9 mouse cellular contexts compared by ENCODE assay signal in genomic region chr3:37643411-37643810, GRCm38 (mm10). TPM values are rescaled to one million over a fixed set of nuclear protein-coding genes. Genes with fewer than 3 reads are reported as not detected.
DNase-seq lines count a peak whose midpoint lies in the region; ATAC-seq lines count a peak whose summit lies in the region.
"Had no signal": no experiment of that assay in that cellular context is flagged by ENCODE, and none has a peak within 500 bp of the region (broad histone marks: within the 10 kb centered on the region; RNA-seq: fewer than 3 reads in every experiment).

No protein-coding gene starts in this region.

- ATAC-seq in kidney, embryonic 16.5 days (ENCODE audit: low FRiP score, low TSS enrichment) = no peak
- no peak for ATAC-seq in hindbrain, embryonic 12.5 days (ENCODE audit: low FRiP score)
- no peak for ATAC-seq in midbrain, embryonic 13.5 days

- no peaks in the 10 kb centered on the region for H3K27me3 ChIP-seq in kidney, embryonic 16.5 days (ENCODE audit: insufficient read depth, low read length)
- H3K27me3 ChIP-seq in embryonic facial prominence, embryonic 10.5 days (replicated peaks; ENCODE audit: low read depth, poor library complexity, severe bottlenecking) = 0 out of 2 replicates have a peak, but pooled peaks cover 9% of the 10 kb centered on the region
- peaks cover 14% of the 10 kb centered on the region for H3K27me3 ChIP-seq in hindbrain, embryonic 12.5 days
- H3K27me3 ChIP-seq in midbrain, embryonic 13.5 days = peaks cover 33% of the 10 kb centered on the region

- peaks cover 31% of the 10 kb centered on the region for H3K36me3 ChIP-seq in kidney, embryonic 16.5 days (ENCODE audit: insufficient read depth, low read length)
- H3K36me3 ChIP-seq in embryonic facial prominence, embryonic 10.5 days (replicated peaks) = peaks cover 47% of the 10 kb centered on the region
- H3K36me3 ChIP-seq in hindbrain, embryonic 12.5 days = peaks cover 13% of the 10 kb centered on the region
- H3K36me3 ChIP-seq in midbrain, embryonic 13.5 days = peaks cover 17% of the 10 kb centered on the region

- peak overlapping the region; percentile 99 for H3K4me3 ChIP-seq in kidney, embryonic 16.5 days (ENCODE audit: low read length)
- peak overlapping the region; percentile 87 for H3K4me3 ChIP-seq in embryonic facial prominence, embryonic 10.5 days
- H3K4me3 ChIP-seq in hindbrain, embryonic 12.5 days = no peak overlapping the region
- peak overlapping the region; percentile 65 for H3K4me3 ChIP-seq in midbrain, embryonic 13.5 days (replicated peaks)

- 60% methylated on average over 13 of the region's 13 CpGs for WGBS in kidney, embryonic 16.5 days
- 94% methylated on average over 13 of the region's 13 CpGs for WGBS in embryonic facial prominence, embryonic 10.5 days
- WGBS in hindbrain, embryonic 12.5 days = 89% methylated on average over 13 of the region's 13 CpGs
- 80% methylated on average over 13 of the region's 13 CpGs for WGBS in midbrain, embryonic 13.5 days

- peak overlapping the region; percentile 99 for H3K9ac ChIP-seq in kidney, embryonic 16.5 days (replicated peaks; ENCODE audit: low read length)
- no peak overlapping the region for H3K9ac ChIP-seq in hindbrain, embryonic 12.5 days
- peak overlapping the region; percentile 37; the same call in 1 of the 2 replicates for H3K9ac ChIP-seq in midbrain, embryonic 13.5 days (replicated peaks)

- H3K4me2 ChIP-seq in kidney, embryonic 16.5 days (replicated peaks; ENCODE audit: low read depth, low read length) = peak overlapping the region; percentile 61
- peak overlapping the region; percentile 90 for H3K4me2 ChIP-seq in hindbrain, embryonic 12.5 days (replicated peaks)
- H3K4me2 ChIP-seq in midbrain, embryonic 13.5 days (replicated peaks) = peak overlapping the region; percentile 85

- peak overlapping the region; percentile 3; the same call in 1 of the 2 replicates for H3K27ac ChIP-seq in kidney, embryonic 16.5 days (ENCODE audit: low read length)
- H3K27ac ChIP-seq in embryonic facial prominence, embryonic 10.5 days (replicated peaks) = peak overlapping the region; percentile 7; the same call in 1 of the 2 replicates
- no peak overlapping the region for H3K27ac ChIP-seq in hindbrain, embryonic 12.5 days
- H3K27ac ChIP-seq in midbrain, embryonic 13.5 days = no peak overlapping the region

- peaks cover 49% of the 10 kb centered on the region for H3K4me1 ChIP-seq in kidney, embryonic 16.5 days (ENCODE audit: insufficient read depth, low read length)
- H3K4me1 ChIP-seq in embryonic facial prominence, embryonic 10.5 days = peaks cover 39% of the 10 kb centered on the region
- peaks cover 25% of the 10 kb centered on the region for H3K4me1 ChIP-seq in hindbrain, embryonic 12.5 days
- H3K4me1 ChIP-seq in midbrain, embryonic 13.5 days (replicated peaks) = peaks cover 44% of the 10 kb centered on the region

- H3K9me3 ChIP-seq in kidney, embryonic 16.5 days (ENCODE audit: low read length) = no peaks in the 10 kb centered on the region
- no peaks in the 10 kb centered on the region for H3K9me3 ChIP-seq in embryonic facial prominence, embryonic 10.5 days
- H3K9me3 ChIP-seq in hindbrain, embryonic 12.5 days (replicated peaks) = no peaks in the 10 kb centered on the region
- H3K9me3 ChIP-seq in midbrain, embryonic 13.5 days = no peaks in the 10 kb centered on the region

- DNase-seq in kidney, adult 18-20 months = no peak
- no peak for DNase-seq in embryonic facial prominence, embryonic 10.5 days (ENCODE audit: low spot score)
- DNase-seq in cerebellum, adult 9-10 months = no peak
- DNase-seq in MN1 (ENCODE audit: low spot score) = no peak
- DNase-seq in spleen, postnatal 14 days (ENCODE audit: low spot score in 2 of 2) = no peak
- DNase-seq: embryo, embryonic 11 days had no signal

RNA-seq across cellular contexts. Expression of gene Spry1, which starts 3.7 kb away (rescaled TPM):
- polyA plus RNA-seq in kidney, embryonic 16.5 days (2015; fragmentation: Nextera tagmentation; extraction: Ambion mirVana) = 36.2 and 39.6 TPM in 2 replicates
- polyA plus RNA-seq in embryonic facial prominence, embryonic 10.5 days (2016; fragmentation: Nextera tagmentation; extraction: Ambion mirVana) = 17.9 and 18.4 TPM in 2 replicates
- polyA plus RNA-seq in hindbrain, embryonic 12.5 days (2016; fragmentation: Nextera tagmentation; extraction: Ambion mirVana) = 6.9 and 7.1 TPM in 2 replicates
- polyA plus RNA-seq in midbrain, embryonic 13.5 days (2015; fragmentation: Nextera tagmentation; extraction: Ambion mirVana) = 5.8 and 7.3 TPM in 2 replicates

Comparison
In these comparisons a context has a peak if more than half of its experiments do, and no peak if none do; other contexts are left out.
1. H3K27ac ChIP-seq: peak in kidney, embryonic 16.5 days (single experiment) and embryonic facial prominence, embryonic 10.5 days (single experiment); none in hindbrain, embryonic 12.5 days (single experiment) and midbrain, embryonic 13.5 days (single experiment).
2. Peak in every context shown above with its lines, with median percentiles within 50 percentile points of each other: H3K4me2 ChIP-seq.